Mouse (Mus musculus): ENCODE results near the gene Apela.
A peak's percentile ranks its signal among the peaks of the same experiment; 100 is the strongest.

Gene Apela

DNA sequence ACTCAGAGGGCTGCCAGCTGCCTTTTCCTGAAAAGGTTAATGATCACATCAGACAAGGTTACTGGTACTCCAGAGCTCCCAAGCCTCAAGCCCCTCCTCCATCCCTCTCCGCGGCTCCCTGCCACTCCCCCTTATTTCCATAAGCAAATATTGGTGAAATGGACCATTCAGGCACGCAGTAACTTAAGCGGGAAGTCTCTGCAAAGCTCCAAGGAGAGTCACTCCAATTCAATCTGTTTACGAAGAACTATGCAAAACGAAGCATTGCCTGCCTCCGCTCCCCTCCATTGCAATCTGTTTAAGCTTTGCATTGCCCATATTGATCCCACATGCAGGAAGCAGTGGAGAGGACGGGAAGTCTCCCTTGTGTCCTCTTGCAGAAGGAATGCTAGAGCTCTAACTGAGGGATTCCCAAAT, at the start of gene Apela:
Gene Apela (minus strand): TSS at position 220 of the 417 bp plus-strand sequence.
- DNase-seq, result peak; percentile 59 to 70

GRCm38 (mm10) chr8:65085680-65086079, 48.5 kb upstream of the Apela start:
- no peak for DNase-seq

DNA sequence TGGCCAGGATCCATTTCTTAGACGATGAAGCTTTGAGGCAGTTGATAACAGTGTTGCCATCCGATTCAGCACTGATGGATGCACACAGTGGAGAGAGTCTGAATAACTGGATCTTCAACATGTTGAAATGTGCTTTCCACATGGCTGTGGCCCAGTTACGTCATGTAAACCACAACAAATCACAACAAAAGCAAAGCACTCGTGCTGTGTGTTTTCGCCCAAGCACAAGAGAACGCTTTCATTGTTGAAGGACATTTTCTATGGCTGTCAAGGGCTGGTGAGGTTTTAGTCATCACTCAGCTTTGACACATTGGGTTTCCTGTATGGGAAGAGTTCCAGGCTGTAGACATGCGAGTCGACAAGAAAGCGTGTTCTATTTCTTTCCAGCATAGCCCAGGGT, 43.6 kb upstream of the Apela start:
- no peak for DNase-seq

GRCm38 (mm10) chr8:65074733-65075132, 37.6 kb upstream of the Apela start, which contains the start of gene Gm10663:
Gene Gm10663 (plus strand): TSS chr8:65075033.
- no peak for DNase-seq

DNA sequence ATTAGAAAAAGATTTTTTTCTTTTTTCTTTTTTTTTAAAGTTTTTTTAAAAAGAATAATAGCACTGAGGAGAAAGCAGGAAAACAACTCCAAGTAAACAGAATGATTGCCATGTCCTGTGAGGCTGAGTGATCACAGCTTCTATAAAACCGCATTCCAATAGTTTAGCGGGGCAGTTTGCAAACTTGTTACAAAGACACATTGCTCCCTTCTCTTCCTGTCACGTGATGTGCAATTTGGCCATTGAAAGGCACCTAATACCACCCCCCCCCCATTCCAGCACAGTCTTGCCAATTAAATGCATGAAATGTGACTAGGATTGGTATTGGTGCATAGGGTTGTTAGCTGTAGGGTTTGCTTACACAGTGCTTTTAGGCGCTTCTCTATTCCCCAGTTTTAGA, 33.9 kb upstream of the Apela start:
- DNase-seq, result no peak

DNA sequence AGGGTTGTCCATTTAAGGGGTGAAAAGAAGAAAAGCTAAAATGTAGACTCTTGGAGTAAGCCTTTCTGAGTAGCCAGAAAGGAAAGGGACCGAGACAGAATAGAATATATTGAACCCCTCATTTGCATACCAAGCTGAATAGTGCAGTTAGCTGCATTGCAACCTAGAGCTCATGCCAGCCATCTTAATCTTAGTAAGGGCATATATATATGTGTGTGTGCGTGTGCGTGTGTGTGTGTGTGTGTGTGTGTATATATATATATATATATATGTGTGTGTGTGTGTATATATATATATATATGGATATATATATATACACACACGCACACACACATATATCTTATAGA, 31.3 kb upstream of the Apela start:
- DNase-seq, result no peak

- DNase-seq, result no peak
Measured at GRCm38 (mm10) chr8:65067694-65068472, 30.7 kb upstream of the Apela start.

GRCm38 (mm10) chr8:65067031-65067430, 29.9 kb upstream of the Apela start:
- no peak for DNase-seq

- no peak for DNase-seq
Measured at GRCm38 (mm10) chr8:65065622-65066021, 28.5 kb upstream of the Apela start.

DNA sequence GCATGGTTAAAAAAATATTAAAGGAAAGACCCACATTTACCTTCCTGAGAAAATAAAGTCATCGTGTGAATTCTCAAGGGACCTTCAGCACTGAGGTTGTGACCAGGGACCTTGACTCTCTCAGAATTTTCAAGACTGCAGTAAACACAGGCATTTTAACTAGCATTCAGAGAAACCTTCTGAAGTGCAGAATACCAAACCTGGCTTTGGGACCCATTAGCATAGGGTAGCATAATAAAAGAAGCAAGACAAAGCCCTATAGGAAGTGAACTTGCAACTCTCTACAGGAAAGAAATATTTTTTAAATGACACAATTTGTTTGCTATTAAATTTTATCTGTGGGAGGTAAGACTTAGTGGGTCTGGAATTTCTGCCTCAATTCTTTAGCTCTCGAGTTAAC, 26.9 kb upstream of the Apela start:
- DNase-seq, result no peak

DNA sequence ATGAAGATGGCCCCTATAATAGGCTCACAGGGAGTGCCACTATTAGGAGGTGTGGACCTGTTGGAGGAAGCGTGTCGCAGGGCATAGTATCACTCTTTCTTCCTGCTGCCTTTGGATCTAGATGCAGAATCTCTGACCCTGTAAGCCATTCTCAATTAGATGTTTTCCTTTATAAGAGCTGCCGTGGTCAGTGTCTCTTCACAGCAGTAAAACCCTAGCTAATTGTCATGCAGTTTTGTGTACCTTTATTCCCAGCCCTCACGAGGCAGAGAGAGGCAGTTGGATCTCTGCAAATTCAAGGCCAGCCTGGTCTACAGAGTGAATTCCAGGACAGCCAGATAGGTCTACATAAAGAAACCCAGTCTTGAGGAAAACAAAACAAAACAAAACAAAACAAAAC, 25.1 kb upstream of the Apela start:
- no peak for DNase-seq

- DNase-seq, result no peak
Measured at GRCm38 (mm10) chr8:65056722-65057121, 19.6 kb upstream of the Apela start.

- peak in 1 of 2 experiments; percentile 24 for DNase-seq
Measured at GRCm38 (mm10) chr8:65053968-65054367, 16.8 kb upstream of the Apela start.

DNA sequence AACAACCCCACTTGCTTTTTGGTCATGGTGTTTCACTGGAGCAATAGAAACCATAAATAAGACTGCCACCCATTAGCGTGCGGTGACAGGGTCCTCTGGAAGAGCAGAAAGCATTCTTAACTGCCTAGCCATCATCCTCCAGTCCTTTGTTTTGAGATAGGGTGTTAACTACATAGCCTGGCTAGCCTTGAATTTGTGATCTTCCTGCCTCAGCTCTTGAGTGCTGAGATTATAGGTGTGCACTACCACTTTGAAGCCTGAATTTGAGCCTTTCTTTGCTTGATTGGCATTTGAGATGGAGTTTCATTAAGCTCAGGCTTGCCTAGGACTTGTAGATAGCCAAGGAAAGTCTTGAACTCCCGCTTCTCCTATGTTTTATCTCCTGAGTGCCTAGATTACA, 16.4 kb upstream of the Apela start:
- no peak for DNase-seq

GRCm38 (mm10) chr8:65047801-65048200, 10.7 kb upstream of the Apela start:
- no peak for DNase-seq

GRCm38 (mm10) chr8:65047193-65047592, 10.1 kb upstream of the Apela start:
- DNase-seq, result no peak

- peak in 1 of 2 experiments; percentile 20 for DNase-seq
Measured at GRCm38 (mm10) chr8:65046565-65046964, 9.4 kb upstream of the Apela start.

DNA sequence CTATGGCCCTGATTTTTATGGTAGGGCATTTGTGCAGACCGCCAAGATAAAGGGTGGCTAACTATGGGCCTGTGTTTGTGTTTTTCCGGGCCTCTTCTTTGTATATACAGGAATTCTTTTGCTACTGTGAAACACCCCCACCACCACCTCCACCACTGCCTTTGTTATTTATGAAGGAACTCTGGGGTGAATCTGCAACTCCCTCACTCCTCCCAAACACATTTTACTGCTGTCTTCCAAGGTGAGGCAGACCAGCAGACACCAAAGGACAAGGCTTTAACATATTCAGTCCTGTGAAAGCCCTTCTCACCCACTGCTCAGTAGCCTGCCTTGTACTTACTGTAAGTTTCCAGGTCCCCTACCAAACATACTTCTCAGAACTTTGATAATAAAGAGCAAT, 3.0 kb downstream of the Apela start:
- no peak for DNase-seq

DNA sequence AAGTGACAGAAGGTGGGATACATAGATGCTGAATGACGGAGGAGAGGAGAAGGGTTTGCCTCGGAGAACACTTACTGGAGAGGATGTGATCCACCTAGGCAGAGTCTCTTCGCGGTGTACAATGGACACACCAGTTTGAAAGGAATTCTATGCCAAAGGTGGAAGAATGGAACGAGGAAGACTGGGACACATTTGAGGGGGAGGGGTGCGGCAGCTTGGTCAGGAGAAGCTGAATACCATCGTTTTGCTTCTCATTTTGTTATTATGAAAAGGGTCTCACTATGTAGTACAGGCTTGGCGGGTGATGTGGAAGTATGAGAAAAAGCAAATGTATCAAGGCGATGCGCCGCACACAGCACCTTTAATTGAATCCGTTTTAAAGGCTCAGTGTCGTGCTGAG, 4.1 kb downstream of the Apela start:
- DNase-seq, result no peak

DNA sequence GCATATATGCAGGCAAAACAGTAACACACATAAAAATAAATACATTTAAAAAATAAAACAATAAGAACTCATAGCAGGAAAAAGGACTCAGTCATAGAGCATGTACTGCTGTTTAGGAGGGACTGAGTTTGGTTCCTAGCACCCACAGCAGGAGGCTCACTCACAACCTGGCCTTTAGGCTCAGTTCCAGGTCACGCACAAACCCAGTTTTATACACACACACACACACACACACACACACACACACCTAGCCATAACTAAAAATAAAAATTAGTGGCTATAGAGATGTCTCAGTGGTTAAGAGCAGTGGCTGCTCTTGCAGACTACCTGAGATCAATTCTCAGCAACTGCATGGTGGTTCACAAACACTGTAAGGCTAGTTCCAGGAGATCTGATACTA, 5.0 kb downstream of the Apela start:
- no peak for DNase-seq

DNA sequence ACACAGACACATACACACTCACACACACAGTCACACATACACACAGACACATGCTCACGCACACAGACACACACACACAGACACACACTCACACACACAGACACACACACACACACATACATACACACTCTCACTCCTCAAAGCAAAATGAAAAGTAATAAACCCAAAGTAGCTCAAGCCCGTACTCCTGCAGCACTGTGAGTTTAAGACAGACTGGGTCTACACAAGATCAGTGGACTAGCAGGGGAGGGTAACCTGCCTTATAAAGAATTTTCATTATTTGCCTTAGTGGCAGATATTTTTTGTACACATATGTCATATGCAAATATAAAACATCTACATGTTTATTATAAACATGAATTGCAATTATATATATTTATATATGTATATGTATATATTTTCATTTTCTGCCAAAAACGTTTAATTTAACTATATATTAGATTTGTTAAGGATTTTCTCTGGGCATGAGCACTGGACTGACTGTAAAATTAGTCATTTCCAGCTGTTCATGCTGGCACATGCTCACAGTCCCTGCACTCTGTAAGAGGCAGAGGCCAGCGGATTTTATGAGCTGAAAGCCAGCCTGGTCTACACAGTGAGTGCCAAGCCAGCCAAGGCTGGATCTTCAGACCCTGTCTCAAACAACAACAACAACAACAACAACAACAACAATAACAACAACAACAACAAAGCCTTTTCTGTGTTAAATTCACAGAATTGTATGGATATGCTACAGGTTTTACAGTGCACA, 6.2 kb downstream of the Apela start:
- DNase-seq, result no peak

DNA sequence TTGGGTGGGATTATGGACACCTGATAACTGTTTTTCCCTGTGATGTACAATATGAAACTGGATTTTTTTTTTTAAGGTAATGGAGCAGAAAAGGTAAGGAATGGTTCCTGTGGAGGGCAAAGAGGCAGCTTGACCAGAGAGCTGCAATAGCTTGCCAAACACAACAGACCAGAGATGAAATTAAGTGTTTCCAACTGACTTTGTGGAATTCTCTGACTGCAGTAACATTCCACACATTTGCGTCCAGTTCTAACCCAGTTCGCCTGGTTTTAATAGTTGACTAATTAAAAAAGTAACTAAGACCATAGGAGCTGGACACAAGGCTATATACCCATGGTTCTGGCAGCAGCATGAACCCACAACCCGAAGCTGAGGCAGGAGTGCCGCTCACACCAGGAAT, 7.4 kb downstream of the Apela start:
- DNase-seq, result no peak

GRCm38 (mm10) chr8:65028959-65029686, 8.0 kb downstream of the Apela start:
- DNase-seq, result no peak

GRCm38 (mm10) chr8:65022485-65022884, 14.7 kb downstream of the Apela start:
- DNase-seq, result peak; percentile 84 to 86

Measured in kidney, postnatal 4 days (tissue).